ENCODE assay signal across 15 mouse cellular contexts in genomic region chr12:24965406-24965805, GRCm38 (mm10). TPM values are rescaled to one million over a fixed set of nuclear protein-coding genes. Genes with fewer than 3 reads are reported as not detected.
DNase-seq lines count a peak whose midpoint lies in the region; ATAC-seq and TF ChIP-seq lines count a peak whose summit lies in the region.
"Had no signal": no experiment of that assay in that cellular context is flagged by ENCODE, and none has a peak within 500 bp of the region (broad histone marks: within the 10 kb centered on the region; RNA-seq: fewer than 3 reads in every experiment).

No protein-coding gene starts in this region.

- TF ChIP-seq POLR2A in cortical plate, adult 2 months (IDR thresholded peaks at IDR 0.05; ENCODE audit: extremely low read depth, insufficient read depth, low read length) = no peak

- no peak overlapping the region for H3K27ac ChIP-seq in forebrain, postnatal 0 days (ENCODE audit: low read depth, low read length)
- H3K27ac ChIP-seq in forebrain, embryonic 14.5 days (ENCODE audit: low read depth, low read length) = no peak overlapping the region
- H3K27ac ChIP-seq in cortical plate, adult 2 months (ENCODE audit: insufficient read depth, low read length) = peak overlapping the region; percentile 19; the same call in 1 of the 2 replicates
- H3K27ac ChIP-seq in liver, postnatal 0 days (ENCODE audit: low read depth) = no peak overlapping the region
- H3K27ac ChIP-seq: hindbrain, embryonic 14.5 days; liver, embryonic 13.5 days; midbrain, embryonic 13.5 days; neural tube, embryonic 13.5 days had no signal

- peaks cover 5% of the 10 kb centered on the region; the same call in 1 of the 2 replicates for H3K36me3 ChIP-seq in forebrain, postnatal 0 days (ENCODE audit: insufficient read depth)
- H3K36me3 ChIP-seq in forebrain, embryonic 14.5 days (ENCODE audit: control insufficient read depth, insufficient read depth, low read length) = peaks cover 4% of the 10 kb centered on the region; the same call in 1 of the 2 replicates
- no peaks in the 10 kb centered on the region for H3K36me3 ChIP-seq in liver, postnatal 0 days (replicated peaks; ENCODE audit: insufficient read depth, low read length)
- H3K36me3 ChIP-seq: liver, embryonic 13.5 days had no signal

- no peaks in the 10 kb centered on the region for H3K4me1 ChIP-seq in forebrain, postnatal 0 days (ENCODE audit: insufficient read depth)
- no peaks in the 10 kb centered on the region for H3K4me1 ChIP-seq in forebrain, embryonic 14.5 days (ENCODE audit: control insufficient read depth, insufficient read depth, low read length)
- H3K4me1 ChIP-seq in cortical plate, adult 2 months (ENCODE audit: control insufficient read depth, insufficient read depth, low read length) = peaks cover 2% of the 10 kb centered on the region; the same call in 1 of the 2 replicates
- H3K4me1 ChIP-seq in liver, postnatal 0 days (ENCODE audit: insufficient read depth) = no peaks in the 10 kb centered on the region
- H3K4me1 ChIP-seq: neural tube, embryonic 13.5 days had no signal

- no peak for TF ChIP-seq CTCF in forebrain, postnatal 0 days (IDR thresholded peaks at IDR 0.05; ENCODE audit: low read depth)
- TF ChIP-seq CTCF in cortical plate, adult 2 months (IDR thresholded peaks at IDR 0.05; ENCODE audit: extremely low read depth, insufficient read depth, low read length) = no peak
- TF ChIP-seq CTCF in liver, postnatal 0 days (IDR thresholded peaks at IDR 0.05; ENCODE audit: low read depth) = no peak

- H3K4me3 ChIP-seq in forebrain, postnatal 0 days (ENCODE audit: low read depth, low read length) = no peak overlapping the region
- no peak overlapping the region for H3K4me3 ChIP-seq in forebrain, embryonic 14.5 days (ENCODE audit: low read depth, low read length)
- H3K4me3 ChIP-seq in cortical plate, adult 2 months (ENCODE audit: insufficient read depth, low read length) = no peak overlapping the region
- no peak overlapping the region for H3K4me3 ChIP-seq in liver, postnatal 0 days (ENCODE audit: low read depth, low read length)
- H3K4me3 ChIP-seq: heart, embryonic 12.5 days; liver, embryonic 13.5 days; midbrain, embryonic 13.5 days; neural tube, embryonic 13.5 days had no signal

- peak; percentile 69 for ATAC-seq in forebrain, postnatal 0 days
- no peak for ATAC-seq in forebrain, embryonic 14.5 days
- no peak for ATAC-seq in liver, postnatal 0 days
- ATAC-seq: midbrain, embryonic 13.5 days had no signal

- intact Hi-C loops in gastrocnemius, postnatal 14 days (cut with DNase I; ENCODE audit: low total_unique reads) = no loop called here

- H3K9me3 ChIP-seq in forebrain, postnatal 0 days (ENCODE audit: low read length) = no peaks in the 10 kb centered on the region
- no peaks in the 10 kb centered on the region for H3K9me3 ChIP-seq in forebrain, embryonic 14.5 days (replicated peaks; ENCODE audit: control insufficient read depth, low read length)
- H3K9me3 ChIP-seq in liver, postnatal 0 days (ENCODE audit: low read length) = 0 out of 2 replicates have a peak, but pooled peaks cover 3% of the 10 kb centered on the region
- H3K9me3 ChIP-seq: liver, embryonic 13.5 days had no signal

- H3K9ac ChIP-seq in forebrain, postnatal 0 days = no peak overlapping the region
- H3K9ac ChIP-seq in forebrain, embryonic 14.5 days (ENCODE audit: low read length) = no peak overlapping the region
- no peak overlapping the region for H3K9ac ChIP-seq in liver, postnatal 0 days (replicated peaks)
- H3K9ac ChIP-seq: heart, embryonic 12.5 days; hindbrain, embryonic 14.5 days; liver, embryonic 13.5 days; midbrain, embryonic 13.5 days; neural tube, embryonic 13.5 days had no signal

- H3K27me3 ChIP-seq in forebrain, postnatal 0 days (ENCODE audit: insufficient read depth, low read length) = no peaks in the 10 kb centered on the region
- no peaks in the 10 kb centered on the region for H3K27me3 ChIP-seq in forebrain, embryonic 14.5 days (replicated peaks; ENCODE audit: control insufficient read depth, insufficient read depth, low read length)
- no peaks in the 10 kb centered on the region for H3K27me3 ChIP-seq in liver, postnatal 0 days (ENCODE audit: insufficient read depth, low read length)
- H3K27me3 ChIP-seq: heart, embryonic 12.5 days; liver, embryonic 13.5 days; midbrain, embryonic 13.5 days; neural tube, embryonic 13.5 days had no signal

- no peak for DNase-seq in forebrain, postnatal 0 days
- no peak for DNase-seq in forebrain, embryonic 14.5 days (ENCODE audit: low spot score)
- peak; percentile 69 to 82 for DNase-seq in right cerebral cortex, postnatal 10 days (ENCODE audit: low spot score in 2 of 2)
- DNase-seq in right cerebral cortex, postnatal 4 days = no peak
- no peak for DNase-seq in liver, postnatal 0 days
- no peak for DNase-seq in embryo, embryonic 10 days (ENCODE audit: low spot score)
- no peak for DNase-seq in gastrocnemius, postnatal 14 days
- DNase-seq: B cell, adult 2 months; liver, embryonic 13.5 days; lung, postnatal 36 days had no signal

- no peak for TF ChIP-seq EP300 in liver, postnatal 0 days (IDR thresholded peaks at IDR 0.05; ENCODE audit: low read depth)

- 85% methylated on average over 6 of the region's 6 CpGs for WGBS in forebrain, postnatal 0 days
- WGBS in forebrain, embryonic 14.5 days = 94% methylated on average over 6 of the region's 6 CpGs
- 84% methylated on average over 6 of the region's 6 CpGs for WGBS in liver, postnatal 0 days (ENCODE audit: insufficient replicate concordance)

- H3K4me2 ChIP-seq in forebrain, postnatal 0 days (ENCODE audit: low read depth) = no peak overlapping the region
- H3K4me2 ChIP-seq in forebrain, embryonic 14.5 days (ENCODE audit: low read length) = no peak overlapping the region
- no peak overlapping the region for H3K4me2 ChIP-seq in liver, postnatal 0 days (ENCODE audit: low read depth, low read length)
- H3K4me2 ChIP-seq: heart, embryonic 12.5 days; hindbrain, embryonic 14.5 days; liver, embryonic 13.5 days; midbrain, embryonic 13.5 days; neural tube, embryonic 13.5 days had no signal

RNA-seq across cellular contexts. Expression of gene Kidins220, which starts 9.3 kb away (rescaled TPM):
- 307 and 394 TPM in 2 replicates for total RNA-seq in forebrain, postnatal 0 days (2014; rRNA removed)
- polyA plus RNA-seq in forebrain, postnatal 0 days (2015; fragmentation: Nextera tagmentation; extraction: Ambion mirVana) = 82.2 and 103 TPM in 2 replicates
- polyA plus RNA-seq in forebrain, embryonic 14.5 days (2014; fragmentation: Nextera tagmentation; extraction: Ambion mirVana) = 131 and 163 TPM in 2 replicates
- polyA plus RNA-seq in cortical plate, adult 2 months (2012; rRNA removed) = 225 TPM in 2 replicates
- 3.7 and 4.4 TPM in 2 replicates for polyA plus RNA-seq in liver, postnatal 0 days (2015; fragmentation: Nextera tagmentation; extraction: Ambion mirVana)
- total RNA-seq in gastrocnemius, postnatal 14 days (2021) = 10 to 100 TPM; 31.9 to 35.8 TPM

Comparison
In these comparisons a context has a peak if more than half of its experiments do, and no peak if none do; other contexts are left out.
1. DNase-seq: peak in right cerebral cortex, postnatal 10 days (2 of 2); none in forebrain, postnatal 0 days (single experiment), forebrain, embryonic 14.5 days (single experiment), right cerebral cortex, postnatal 4 days (single experiment), liver, postnatal 0 days (single experiment), embryo, embryonic 10 days (single experiment) and gastrocnemius, postnatal 14 days (single experiment).
2. RNA of gene Kidins220, which starts 9.3 kb away (polyA plus RNA-seq): 225 TPM in cortical plate, adult 2 months, 131 to 163 TPM in forebrain, embryonic 14.5 days and 82.2 to 103 TPM in forebrain, postnatal 0 days; 3.7 to 4.4 TPM in liver, postnatal 0 days; every median in the first group is over 10 times any median in the second.